Mouse (Mus musculus) intestine, postnatal 0 days (tissue): ENCODE measurements at regions not wholly inside any gene's neighbourhood (a gene's known extent, or its start where the extent isn't known, plus 50 kb on each side); places are given as distances from the start of the nearest gene placed in this dataset.

Source experiments
- ATAC-seq: fragments of 200-750 bp; cut with Nextera tagmentation; 2 replicates; pipeline ENCODE4 v1.8.0; 2017; ENCODE audit warnings: mild to moderate bottlenecking, moderate TSS enrichment, moderate library complexity
- H3K27ac ChIP-seq: fragments of 300-500 bp; sonication (generic); 2 replicates; pipeline ENCODE4 v1.5.1; 2014; ENCODE audit warnings: mild to moderate bottlenecking, low read depth, low read length, moderate library complexity
- H3K27me3 ChIP-seq: fragments of 300-500 bp; sonication (generic); replicated peaks from 2 replicates; pipeline ENCODE4 v1.6.1; 2014; ENCODE audit warnings: low read length, mixed read lengths; ENCODE audit not compliant: control insufficient read depth, insufficient read depth
- H3K36me3 ChIP-seq: fragments of 300-500 bp; sonication (generic); 2 replicates; pipeline ENCODE4 v1.6.1; 2014; ENCODE audit warnings: mild to moderate bottlenecking, moderate library complexity; ENCODE audit not compliant: control insufficient read depth, insufficient read depth
- H3K4me1 ChIP-seq: fragments of 300-500 bp; sonication (generic); replicated peaks from 2 replicates; pipeline ENCODE4 v1.6.1; 2014; ENCODE audit warnings: antibody characterized with exemption, low read length, mixed read lengths; ENCODE audit not compliant: control insufficient read depth, insufficient read depth
- H3K4me2 ChIP-seq: fragments of 300-500 bp; sonication (generic); replicated peaks from 2 replicates; pipeline ENCODE4 v1.6.1; 2014; ENCODE audit warnings: low read depth, mild to moderate bottlenecking, moderate library complexity
- H3K4me3 ChIP-seq: fragments of 300-500 bp; sonication (generic); 2 replicates; pipeline ENCODE4 v1.5.1; 2014; ENCODE audit warnings: low read depth, low read length
- H3K9ac ChIP-seq: fragments of 300-500 bp; sonication (generic); 2 replicates; pipeline ENCODE4 v1.6.1; 2014; ENCODE audit warnings: mild to moderate bottlenecking, low read depth, low read length
- H3K9me3 ChIP-seq: fragments of 300-500 bp; sonication (generic); 2 replicates; pipeline ENCODE4 v1.6.1; 2016; ENCODE audit warnings: mixed run types; ENCODE audit not compliant: control insufficient read depth
- CTCF ChIP-seq: sonication (generic); IDR thresholded peaks from 2 replicates; pipeline ENCODE4 v1.5.1; 2016; ENCODE audit warnings: low read depth, mild to moderate bottlenecking, control low read depth, antibody characterized with exemption, moderate library complexity
- WGBS: fragments of 180-500 bp; shearing (Covaris S2); extraction: QIAGEN DNeasy Blood & Tissue Kit; methylation state at CpG from one replicate; pipeline ENCODE4 v1.1.7; 2014; 5-methylcytosine and 5-hydroxymethylcytosine counted together

GRCm38 (mm10) chr12:70739766-70740165 lies 85.5 kb upstream of the Frmd6 start:
- H3K4me2 ChIP-seq = no peak overlapping the region
- H3K27ac ChIP-seq = no peak overlapping the region
- H3K27me3 ChIP-seq = no peaks in the 10 kb centered on the region
- no peak for ATAC-seq
- no peaks in the 10 kb centered on the region for H3K36me3 ChIP-seq
- no peaks in the 10 kb centered on the region for H3K9me3 ChIP-seq
- H3K4me3 ChIP-seq = no peak overlapping the region
- no peak overlapping the region for H3K9ac ChIP-seq
- no peaks in the 10 kb centered on the region for H3K4me1 ChIP-seq
- no peak for TF ChIP-seq CTCF
- 57% methylated on average over 7 of the region's 7 CpGs for WGBS

DNA sequence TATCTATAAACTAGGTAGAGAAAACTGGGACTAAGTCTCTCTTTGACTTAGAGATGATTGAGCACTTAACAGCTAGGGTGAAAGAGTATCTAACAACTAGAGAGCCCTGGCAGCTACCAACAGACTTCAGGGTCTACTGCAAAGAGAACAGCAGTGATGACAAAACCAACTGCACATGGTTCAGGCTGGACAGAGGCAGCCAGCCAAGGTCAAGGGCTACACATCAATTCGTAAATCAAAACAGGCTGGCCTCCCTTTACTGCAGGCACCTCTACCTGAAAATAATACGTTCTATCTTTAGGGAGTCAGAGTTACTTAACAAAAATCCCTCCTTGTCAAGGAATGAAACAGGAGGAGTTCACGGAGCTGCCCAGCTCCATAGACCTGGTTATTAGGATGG lies 82.5 kb upstream of the Frmd6 start:
- Histone ChIP-seq H3K4me3 (no peak overlapping the region), H3K9me3 (no peaks in the 10 kb centered on the region), H3K27me3 (no peaks in the 10 kb centered on the region), H3K4me1 (no peaks in the 10 kb centered on the region), H3K9ac (no peak overlapping the region), H3K36me3 (no peaks in the 10 kb centered on the region), H3K4me2 (no peak overlapping the region), H3K27ac (no peak overlapping the region)
- no peak for TF ChIP-seq CTCF
- 66% methylated on average over 3 of the region's 3 CpGs for WGBS
- no peak for ATAC-seq

DNA sequence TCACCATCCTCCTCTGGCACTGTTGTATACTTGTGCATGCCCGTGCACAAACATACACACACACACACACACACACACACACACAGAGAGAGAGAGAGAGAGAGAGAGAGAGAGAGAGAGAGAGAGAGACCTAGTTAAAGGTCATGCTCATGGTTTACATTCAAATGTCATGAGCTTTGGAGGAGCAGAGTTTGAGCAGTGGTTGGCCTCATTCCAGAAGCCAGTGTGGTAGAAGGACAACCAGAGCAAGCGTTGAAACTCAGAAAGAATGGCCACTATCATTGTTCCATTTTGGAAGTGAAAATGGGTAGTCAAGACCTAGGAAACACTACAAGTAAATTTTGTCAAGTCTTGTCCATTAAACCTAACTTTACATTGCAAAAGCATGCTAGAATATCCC lies 79.6 kb upstream of the Frmd6 start:
- 64% methylated on average over 2 of the region's 2 CpGs for WGBS
- no peaks in the 10 kb centered on the region for H3K4me1 ChIP-seq
- H3K4me2 ChIP-seq = no peak overlapping the region
- H3K27me3 ChIP-seq = no peaks in the 10 kb centered on the region
- ATAC-seq = no peak
- TF ChIP-seq CTCF = no peak
- H3K9me3 ChIP-seq = no peaks in the 10 kb centered on the region
- no peak overlapping the region for H3K27ac ChIP-seq
- no peak overlapping the region for H3K9ac ChIP-seq
- H3K36me3 ChIP-seq = no peaks in the 10 kb centered on the region
- no peak overlapping the region for H3K4me3 ChIP-seq

- no peak for TF ChIP-seq CTCF
- Histone ChIP-seq H3K27ac (no peak overlapping the region), H3K4me1 (no peaks in the 10 kb centered on the region), H3K9ac (no peak overlapping the region), H3K36me3 (no peaks in the 10 kb centered on the region), H3K9me3 (no peaks in the 10 kb centered on the region), H3K27me3 (no peaks in the 10 kb centered on the region), H3K4me3 (no peak overlapping the region), H3K4me2 (no peak overlapping the region)
- ATAC-seq = no peak
- WGBS = 89% methylated on average over 2 of the region's 2 CpGs
Measured at GRCm38 (mm10) chr12:70749651-70750050, 75.7 kb upstream of the Frmd6 start.

DNA sequence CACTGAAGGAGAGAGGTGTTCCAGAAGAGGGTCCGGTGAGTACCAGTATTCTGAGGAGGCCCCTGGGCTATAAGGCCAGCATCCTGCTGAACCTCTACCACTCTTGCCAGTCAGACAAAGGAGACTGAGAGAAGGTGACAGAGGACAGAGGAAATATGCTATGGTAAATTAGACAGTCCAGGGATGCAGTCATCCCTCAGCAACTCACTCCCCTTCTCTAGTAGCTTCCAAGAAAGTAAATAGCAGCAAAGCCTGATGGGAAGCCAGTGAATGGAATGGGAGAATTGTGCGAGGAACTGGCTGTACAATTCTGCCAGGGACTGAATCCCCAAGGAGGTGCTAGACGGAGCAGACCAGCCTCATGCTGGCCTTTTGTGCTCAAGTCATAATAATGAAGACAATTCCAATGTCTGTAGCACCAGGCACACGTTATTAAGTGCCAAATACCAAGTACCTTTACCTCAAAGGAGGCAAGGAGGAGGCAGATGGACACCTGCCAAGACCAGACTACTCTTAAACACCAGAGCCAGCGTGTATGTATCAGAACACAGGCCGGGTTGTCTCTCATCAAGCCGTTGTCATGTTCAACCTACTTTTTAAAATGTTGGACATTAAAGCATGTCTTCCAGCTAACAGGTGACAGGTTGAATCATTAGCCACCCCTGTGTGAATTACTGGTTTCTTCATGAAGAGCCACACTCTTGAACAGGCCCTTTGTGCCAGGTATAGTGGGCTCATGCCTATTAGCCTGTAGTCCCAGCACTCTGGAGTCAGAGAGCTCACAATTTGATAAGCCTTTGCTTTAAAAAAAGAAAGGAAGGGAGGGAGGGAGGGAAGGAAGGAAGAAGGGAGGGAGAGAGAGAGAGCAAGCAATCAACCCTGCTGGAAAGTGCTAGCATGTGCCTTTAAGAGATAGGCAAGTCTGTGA lies 74.4 kb upstream of the Frmd6 start:
- no peak for ATAC-seq
- no peak overlapping the region for H3K4me2 ChIP-seq
- no peak overlapping the region for H3K27ac ChIP-seq
- TF ChIP-seq CTCF = no peak
- H3K27me3 ChIP-seq = no peaks in the 10 kb centered on the region
- no peaks in the 10 kb centered on the region for H3K9me3 ChIP-seq
- 86% methylated on average over 7 of the region's 7 CpGs for WGBS
- no peaks in the 10 kb centered on the region for H3K4me1 ChIP-seq
- H3K4me3 ChIP-seq = no peak overlapping the region
- H3K36me3 ChIP-seq = no peaks in the 10 kb centered on the region
- H3K9ac ChIP-seq = no peak overlapping the region

GRCm38 (mm10) chr12:70752266-70752910 lies 72.9 kb upstream of the Frmd6 start:
- ATAC-seq = no peak
- Histone ChIP-seq H3K9ac (no peak overlapping the region), H3K9me3 (no peaks in the 10 kb centered on the region), H3K4me2 (no peak overlapping the region), H3K27me3 (no peaks in the 10 kb centered on the region), H3K4me1 (no peaks in the 10 kb centered on the region), H3K27ac (no peak overlapping the region), H3K36me3 (no peaks in the 10 kb centered on the region), H3K4me3 (no peak overlapping the region)
- TF ChIP-seq CTCF = no peak
- 40% methylated on average over 11 of the region's 11 CpGs for WGBS
